Mouse (Mus musculus): ENCODE measurements around the gene Fam166b. TPM values are rescaled to one million over a fixed set of nuclear protein-coding genes. Genes with fewer than 3 reads are reported as not detected.

The Fam166b gene
- polyA plus RNA-seq, 1 experiment from 2014 or later: 2.3 TPM

- no peaks in the 10 kb centered on the region for H3K9me3 ChIP-seq (replicated peaks; ENCODE audit: control insufficient read depth, low read length, poor library complexity, severe bottlenecking)
- no peak overlapping the region for H3K4me3 ChIP-seq (ENCODE audit: low read depth, low read length)
- ATAC-seq: no peak
- WGBS: 80% methylated on average over 4 of the region's 4 CpGs
- H3K36me3 ChIP-seq (ENCODE audit: control insufficient read depth, insufficient read depth, low read length): peaks cover 38% of the 10 kb centered on the region
- no peak overlapping the region for H3K9ac ChIP-seq (ENCODE audit: low read depth, low read length)
- no peak overlapping the region for H3K4me2 ChIP-seq (ENCODE audit: low read length)
- 0 out of 2 replicates have a peak, but pooled peaks cover 3% of the 10 kb centered on the region for H3K4me1 ChIP-seq (ENCODE audit: control insufficient read depth, insufficient read depth, low read length)
- H3K27ac ChIP-seq (ENCODE audit: low read length): no peak overlapping the region
- H3K27me3 ChIP-seq (ENCODE audit: control insufficient read depth, insufficient read depth, low read depth, low read length): no peaks in the 10 kb centered on the region
These were observed 10.5 kb downstream of the Fam166b start for GRCm38 (mm10) chr4:43418450-43418849.

- no peaks in the 10 kb centered on the region for H3K9me3 ChIP-seq (replicated peaks; ENCODE audit: control insufficient read depth, low read length, poor library complexity, severe bottlenecking)
- H3K36me3 ChIP-seq (ENCODE audit: control insufficient read depth, insufficient read depth, low read length): peaks cover 29% of the 10 kb centered on the region
- ATAC-seq: no peak
- H3K27ac ChIP-seq (ENCODE audit: low read length): no peak overlapping the region
- no peaks in the 10 kb centered on the region for H3K27me3 ChIP-seq (ENCODE audit: control insufficient read depth, insufficient read depth, low read depth, low read length)
- 0 out of 2 replicates have a peak, but pooled peaks cover 3% of the 10 kb centered on the region for H3K4me1 ChIP-seq (ENCODE audit: control insufficient read depth, insufficient read depth, low read length)
- 77% methylated on average over 16 of the region's 16 CpGs for WGBS
- no peak overlapping the region for H3K4me2 ChIP-seq (ENCODE audit: low read length)
- no peak overlapping the region for H3K9ac ChIP-seq (ENCODE audit: low read depth, low read length)
- no peak overlapping the region for H3K4me3 ChIP-seq (ENCODE audit: low read depth, low read length)
These were observed 11.5 kb downstream of the Fam166b start for GRCm38 (mm10) chr4:43417269-43418062.

DNA sequence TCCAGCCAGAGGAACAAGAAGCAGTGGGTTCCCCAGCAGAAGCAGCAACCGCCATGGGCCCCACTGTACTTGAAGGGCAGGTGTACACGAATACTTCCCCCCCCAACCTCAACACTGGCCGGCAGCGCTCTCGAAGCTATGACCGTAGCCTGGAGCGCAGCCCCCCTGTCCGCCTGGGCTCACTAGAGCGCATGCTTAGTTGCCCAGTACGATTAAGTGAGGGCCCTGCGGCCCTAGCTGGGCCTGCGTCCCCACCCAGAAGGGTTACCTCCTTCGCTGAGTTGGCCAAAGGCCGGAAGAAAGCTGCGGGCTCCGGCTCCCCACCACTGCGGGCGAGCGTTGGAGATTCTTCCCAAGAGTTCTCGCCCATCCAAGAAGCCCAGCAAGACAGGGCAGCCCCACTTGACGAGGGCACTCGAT, 12.9 kb downstream of the Fam166b start:
- Histone ChIP-seq H3K4me1 (ENCODE audit: control insufficient read depth, insufficient read depth, low read length) (peaks cover 3% of the 10 kb centered on the region; the same call in 1 of the 2 replicates), H3K4me3 (ENCODE audit: low read depth, low read length) (no peak overlapping the region), H3K36me3 (ENCODE audit: control insufficient read depth, insufficient read depth, low read length) (peaks cover 21% of the 10 kb centered on the region), H3K27me3 (ENCODE audit: control insufficient read depth, insufficient read depth, low read depth, low read length) (no peaks in the 10 kb centered on the region), H3K9ac (ENCODE audit: low read depth, low read length) (no peak overlapping the region), H3K27ac (ENCODE audit: low read length) (no peak overlapping the region), H3K9me3 (replicated peaks; ENCODE audit: control insufficient read depth, low read length, poor library complexity, severe bottlenecking) (no peaks in the 10 kb centered on the region), H3K4me2 (ENCODE audit: low read length) (no peak overlapping the region)
- 94% methylated on average over 22 of the region's 22 CpGs for WGBS
- no peak for ATAC-seq

GRCm38 (mm10) chr4:43415221-43416070, 13.5 kb downstream of the Fam166b start:
- Histone ChIP-seq H3K27ac (ENCODE audit: low read length) (no peak overlapping the region), H3K4me1 (ENCODE audit: control insufficient read depth, insufficient read depth, low read length) (peaks cover 3% of the 10 kb centered on the region; the same call in 1 of the 2 replicates), H3K4me2 (ENCODE audit: low read length) (no peak overlapping the region), H3K9me3 (replicated peaks; ENCODE audit: control insufficient read depth, low read length, poor library complexity, severe bottlenecking) (no peaks in the 10 kb centered on the region), H3K27me3 (ENCODE audit: control insufficient read depth, insufficient read depth, low read depth, low read length) (no peaks in the 10 kb centered on the region), H3K4me3 (ENCODE audit: low read depth, low read length) (no peak overlapping the region), H3K9ac (ENCODE audit: low read depth, low read length) (no peak overlapping the region), H3K36me3 (ENCODE audit: control insufficient read depth, insufficient read depth, low read length) (peaks cover 21% of the 10 kb centered on the region)
- ATAC-seq: no peak
- WGBS: 90% methylated on average over 29 of the region's 29 CpGs

- H3K9ac ChIP-seq (ENCODE audit: low read depth, low read length): no peak overlapping the region
- H3K4me1 ChIP-seq (ENCODE audit: control insufficient read depth, insufficient read depth, low read length): peaks cover 7% of the 10 kb centered on the region; the same call in 1 of the 2 replicates
- no peak overlapping the region for H3K4me2 ChIP-seq (ENCODE audit: low read length)
- no peaks in the 10 kb centered on the region for H3K9me3 ChIP-seq (replicated peaks; ENCODE audit: control insufficient read depth, low read length, poor library complexity, severe bottlenecking)
- no peak overlapping the region for H3K27ac ChIP-seq (ENCODE audit: low read length)
- no peaks in the 10 kb centered on the region for H3K27me3 ChIP-seq (ENCODE audit: control insufficient read depth, insufficient read depth, low read depth, low read length)
- H3K36me3 ChIP-seq (ENCODE audit: control insufficient read depth, insufficient read depth, low read length): peaks cover 21% of the 10 kb centered on the region
- ATAC-seq: no peak
- 93% methylated on average over 14 of the region's 14 CpGs for WGBS
- no peak overlapping the region for H3K4me3 ChIP-seq (ENCODE audit: low read depth, low read length)
These were observed 14.2 kb downstream of the Fam166b start for GRCm38 (mm10) chr4:43414761-43415160.

DNA sequence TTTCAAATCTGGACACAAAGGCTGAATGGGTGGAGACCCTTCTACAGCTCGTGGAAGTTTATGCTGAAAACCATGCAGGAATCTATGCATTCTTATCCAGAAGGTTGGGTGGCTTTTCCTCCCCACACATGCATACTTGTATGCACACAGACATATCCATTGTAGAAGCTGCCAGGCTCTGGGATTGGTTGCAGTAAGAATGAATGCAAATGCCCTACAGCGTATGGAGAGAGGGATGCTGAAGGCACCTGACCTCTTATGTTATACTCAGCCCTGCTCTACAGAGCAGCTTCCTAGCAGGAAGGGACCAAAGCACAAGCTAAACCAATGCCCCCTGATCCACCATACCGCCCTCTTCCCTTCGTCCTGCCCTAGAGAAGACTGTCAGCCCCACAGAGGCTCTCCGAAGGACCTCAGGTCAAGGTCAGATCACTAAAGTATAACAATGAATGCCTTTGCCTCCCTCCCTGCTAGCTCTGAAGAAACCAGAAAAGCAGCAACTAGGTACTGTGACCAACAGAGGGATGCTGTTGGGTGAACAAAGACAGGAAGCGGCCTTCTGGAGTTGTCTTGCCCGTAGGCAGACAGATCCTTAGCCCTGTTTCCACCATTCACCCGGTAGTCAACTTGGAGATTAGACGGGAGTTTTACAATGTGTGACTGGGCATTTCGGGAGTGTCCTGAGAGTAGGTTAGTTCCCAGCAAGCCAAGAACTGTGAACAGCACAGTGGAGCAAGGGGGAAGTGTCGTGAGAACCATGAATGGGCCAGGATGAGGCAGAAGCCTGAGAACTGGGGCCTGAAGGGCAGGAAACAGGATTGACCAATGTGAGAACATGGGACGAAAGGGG, 21.6 kb downstream of the Fam166b start:
- peak; percentile 52 for ATAC-seq
- WGBS: 55% methylated on average over 12 of the region's 12 CpGs
- H3K4me3 ChIP-seq (ENCODE audit: low read depth, low read length): peak overlapping the region; percentile 65
- H3K27me3 ChIP-seq (ENCODE audit: control insufficient read depth, insufficient read depth, low read depth, low read length): no peaks in the 10 kb centered on the region
- H3K9ac ChIP-seq (ENCODE audit: low read depth, low read length): peak overlapping the region; percentile 89
- peak overlapping the region; percentile 98 for H3K27ac ChIP-seq (ENCODE audit: low read length)
- peaks cover 32% of the 10 kb centered on the region for H3K4me1 ChIP-seq (ENCODE audit: control insufficient read depth, insufficient read depth, low read length)
- H3K36me3 ChIP-seq (ENCODE audit: control insufficient read depth, insufficient read depth, low read length): no peaks in the 10 kb centered on the region
- no peaks in the 10 kb centered on the region for H3K9me3 ChIP-seq (replicated peaks; ENCODE audit: control insufficient read depth, low read length, poor library complexity, severe bottlenecking)
- peak overlapping the region; percentile 84 for H3K4me2 ChIP-seq (ENCODE audit: low read length)

GRCm38 (mm10) chr4:43406162-43406971, 22.6 kb downstream of the Fam166b start:
- WGBS: 1% methylated on average over 27 of the region's 28 CpGs

DNA sequence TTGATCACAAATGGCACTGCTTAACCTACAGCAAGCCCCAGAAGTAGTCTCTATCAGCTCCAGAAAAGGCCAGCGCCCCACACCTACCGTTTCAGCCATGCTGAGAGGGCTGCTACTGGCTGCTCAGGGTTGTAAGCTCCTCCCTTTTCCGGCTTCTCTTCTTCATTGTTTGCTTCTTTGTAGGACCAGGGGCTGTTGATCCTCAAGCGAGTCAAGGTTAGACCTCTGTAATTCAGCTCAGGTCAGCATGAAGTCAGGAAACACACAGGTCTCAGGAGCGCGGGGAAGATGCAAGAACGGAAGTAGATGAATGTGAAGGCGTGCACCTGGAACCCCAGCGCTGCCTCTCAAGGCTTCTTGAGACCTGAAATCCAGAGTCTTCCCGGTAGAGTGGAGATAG, 24.2 kb downstream of the Fam166b start:
- no peaks in the 10 kb centered on the region for H3K9me3 ChIP-seq (replicated peaks; ENCODE audit: control insufficient read depth, low read length, poor library complexity, severe bottlenecking)
- H3K9ac ChIP-seq (ENCODE audit: low read depth, low read length): no peak overlapping the region
- H3K36me3 ChIP-seq (ENCODE audit: control insufficient read depth, insufficient read depth, low read length): no peaks in the 10 kb centered on the region
- no peaks in the 10 kb centered on the region for H3K27me3 ChIP-seq (ENCODE audit: control insufficient read depth, insufficient read depth, low read depth, low read length)
- no peak overlapping the region for H3K4me3 ChIP-seq (ENCODE audit: low read depth, low read length)
- no peak overlapping the region for H3K27ac ChIP-seq (ENCODE audit: low read length)
- peaks cover 27% of the 10 kb centered on the region for H3K4me1 ChIP-seq (ENCODE audit: control insufficient read depth, insufficient read depth, low read length)
- WGBS: 89% methylated on average over 10 of the region's 10 CpGs
- H3K4me2 ChIP-seq (ENCODE audit: low read length): no peak overlapping the region
- ATAC-seq: no peak

More at GRCm38 (mm10) chr4:43406162-43406971, 22.6 kb downstream of the Fam166b start:
- H3K9me3 ChIP-seq (replicated peaks; ENCODE audit: control insufficient read depth, low read length, poor library complexity, severe bottlenecking): no peaks in the 10 kb centered on the region
- H3K4me3 ChIP-seq (ENCODE audit: low read depth, low read length): peak overlapping the region; percentile 65
- H3K27me3 ChIP-seq (ENCODE audit: control insufficient read depth, insufficient read depth, low read depth, low read length): no peaks in the 10 kb centered on the region
- peak overlapping the region; percentile 98 for H3K27ac ChIP-seq (ENCODE audit: low read length)
- no peaks in the 10 kb centered on the region for H3K36me3 ChIP-seq (ENCODE audit: control insufficient read depth, insufficient read depth, low read length)
- H3K4me2 ChIP-seq (ENCODE audit: low read length): peak overlapping the region; percentile 84
- H3K9ac ChIP-seq (ENCODE audit: low read depth, low read length): peak overlapping the region; percentile 89
- peak; percentile 97 for ATAC-seq
- peaks cover 32% of the 10 kb centered on the region for H3K4me1 ChIP-seq (ENCODE audit: control insufficient read depth, insufficient read depth, low read length)

All from midbrain, embryonic 16.5 days (tissue).